Mouse (Mus musculus) inflammation-experienced regulatory T-cells, adult 16 weeks (primary cell): ENCODE results near the gene Rab4a. TPM values are rescaled to one million over a fixed set of nuclear protein-coding genes. Genes with fewer than 3 reads are reported as not detected.

Experiments
- polyA plus RNA-seq: library from polyadenylated mRNA; unstranded; fragments of 100-300 nt; shearing (Covaris generic); gene quantifications from one replicate; pipeline ENCODE4 v1.2.1, GENCODE M21; 2017

Rab4a gene
- polyA plus RNA-seq: 19.3 TPM

GRCm38 (mm10) chr8:123805718-123806373 is at the start of gene Rab4a:
Gene Rab4a (plus strand): TSS chr8:123805985.

GRCm38 (mm10) chr8:123859648-123860259 is 54.0 kb downstream of the Rab4a start, which contains the start of gene Ccsap:
Gene Ccsap (minus strand): TSS chr8:123860209.

Other genes with a start within 250 kb of the Rab4a start
- gene Rhou, start 152.1 kb upstream of the Rab4a start, polyA plus RNA-seq: not detected
- gene Ccsap, start 54.2 kb downstream of the Rab4a start, polyA plus RNA-seq: 4.1 TPM
- not detected for gene Acta1, start 88.8 kb downstream of the Rab4a start, polyA plus RNA-seq
- 30.4 TPM for gene Nup133, start 143.3 kb downstream of the Rab4a start, polyA plus RNA-seq
- 2.0 TPM for gene Abcb10, start 177.1 kb downstream of the Rab4a start, polyA plus RNA-seq
- gene Taf5l, start 215.4 kb downstream of the Rab4a start, polyA plus RNA-seq: 21.6 TPM
- 10.9 TPM for gene Urb2, start 215.5 kb downstream of the Rab4a start, polyA plus RNA-seq